Mouse (Mus musculus): ENCODE measurements at regions not wholly inside any gene's neighbourhood (a gene's known extent, or its start where the extent isn't known, plus 50 kb on each side); places are given as distances from the start of the nearest gene placed in this dataset.
A peak's percentile ranks its signal among the peaks of the same experiment; 100 is the strongest.

GRCm38 (mm10) chr13:55954346-55954745 lies 118.4 kb upstream of the Pitx1 start:
- no peak for DNase-seq

- DNase-seq: no peak
These were observed 117.4 kb upstream of the Pitx1 start for GRCm38 (mm10) chr13:55953426-55953825.

- DNase-seq: no peak
These were observed 114.8 kb upstream of the Pitx1 start for GRCm38 (mm10) chr13:55950773-55951172.

- DNase-seq: no peak
These were observed 112.6 kb upstream of the Pitx1 start for GRCm38 (mm10) chr13:55948591-55948990.

GRCm38 (mm10) chr13:55948144-55948543 lies 112.2 kb upstream of the Pitx1 start:
- no peak for DNase-seq

GRCm38 (mm10) chr13:55937417-55937816 lies 101.4 kb upstream of the Pitx1 start:
- no peak for DNase-seq

GRCm38 (mm10) chr13:55937000-55937399 lies 101.0 kb upstream of the Pitx1 start:
- DNase-seq: no peak

- no peak for DNase-seq
These were observed 94.6 kb upstream of the Pitx1 start for GRCm38 (mm10) chr13:55930637-55931036.

- no peak for DNase-seq
These were observed 93.8 kb upstream of the Pitx1 start for GRCm38 (mm10) chr13:55929814-55930213.

GRCm38 (mm10) chr13:55923505-55924136 lies 87.6 kb upstream of the Pitx1 start:
- DNase-seq: peak; percentile 66

GRCm38 (mm10) chr13:55917316-55917715 lies 81.3 kb upstream of the Pitx1 start:
- no peak for DNase-seq

- DNase-seq: no peak
These were observed 76.3 kb upstream of the Pitx1 start for GRCm38 (mm10) chr13:55912271-55912711.

- DNase-seq: no peak
These were observed 73.9 kb upstream of the Pitx1 start for GRCm38 (mm10) chr13:55909941-55910340.

GRCm38 (mm10) chr13:55904884-55905283 lies 68.9 kb upstream of the Pitx1 start:
- no peak for DNase-seq

- no peak for DNase-seq
These were observed 66.3 kb upstream of the Pitx1 start for GRCm38 (mm10) chr13:55902255-55902654.

- DNase-seq: no peak
These were observed 64.2 kb upstream of the Pitx1 start for GRCm38 (mm10) chr13:55900190-55900526.

GRCm38 (mm10) chr13:55899501-55900189 lies 63.7 kb upstream of the Pitx1 start:
- no peak for DNase-seq

- DNase-seq: no peak
These were observed 63.0 kb upstream of the Pitx1 start for GRCm38 (mm10) chr13:55898999-55899398.

GRCm38 (mm10) chr13:55898257-55898950 lies 62.4 kb upstream of the Pitx1 start:
- no peak for DNase-seq

- DNase-seq: no peak
These were observed 59.5 kb upstream of the Pitx1 start for GRCm38 (mm10) chr13:55895505-55895904.

GRCm38 (mm10) chr13:55893154-55894018 lies 57.4 kb upstream of the Pitx1 start:
- no peak for DNase-seq

- no peak for DNase-seq
These were observed 56.3 kb upstream of the Pitx1 start for GRCm38 (mm10) chr13:55892250-55892649.

- DNase-seq: no peak
These were observed 51.2 kb upstream of the Pitx1 start for GRCm38 (mm10) chr13:55887099-55887736.

All from embryo, embryonic 11 days (tissue).